Mouse (Mus musculus) right cerebral cortex, postnatal 4 days (tissue): ENCODE data around the gene Aox2.

Experiments used
- DNase-seq: peaks from one replicate; pipeline ENCODE4 v3.0.0-alpha.2; 2022

Gene Aox2

GRCm38 (mm10) chr1:58278026-58278425 is at the start of gene Aox2:
TSS of gene Aox2 (plus strand) at chr1:58278326.
- DNase-seq = no peak

GRCm38 (mm10) chr1:58228916-58229315 is 49.2 kb upstream of the Aox2 start:
- no peak for DNase-seq

- DNase-seq = no peak
Measured at GRCm38 (mm10) chr1:58229774-58230173, 48.4 kb upstream of the Aox2 start.

GRCm38 (mm10) chr1:58230542-58230941 is 47.6 kb upstream of the Aox2 start:
- DNase-seq = no peak

GRCm38 (mm10) chr1:58235405-58235804 is 42.7 kb upstream of the Aox2 start:
- DNase-seq = no peak

GRCm38 (mm10) chr1:58237527-58238299 is 40.4 kb upstream of the Aox2 start:
- no peak for DNase-seq

- no peak for DNase-seq
Measured at GRCm38 (mm10) chr1:58238440-58238839, 39.7 kb upstream of the Aox2 start.

- no peak for DNase-seq
Measured at GRCm38 (mm10) chr1:58238961-58239360, 39.2 kb upstream of the Aox2 start.

GRCm38 (mm10) chr1:58240347-58240746 is 37.8 kb upstream of the Aox2 start:
- no peak for DNase-seq

GRCm38 (mm10) chr1:58244487-58244886 is 33.6 kb upstream of the Aox2 start:
- no peak for DNase-seq

- no peak for DNase-seq
Measured at GRCm38 (mm10) chr1:58248518-58248917, 29.6 kb upstream of the Aox2 start.

GRCm38 (mm10) chr1:58253466-58253865 is 24.7 kb upstream of the Aox2 start:
- no peak for DNase-seq

- no peak for DNase-seq
Measured at GRCm38 (mm10) chr1:58257195-58257991, 20.7 kb upstream of the Aox2 start.

- no peak for DNase-seq
Measured at GRCm38 (mm10) chr1:58260311-58260710, 17.8 kb upstream of the Aox2 start.

GRCm38 (mm10) chr1:58268231-58268630 is 9.9 kb upstream of the Aox2 start:
- no peak for DNase-seq

- DNase-seq = peak; percentile 54
Measured at GRCm38 (mm10) chr1:58270807-58271569, 7.1 kb upstream of the Aox2 start.

- no peak for DNase-seq
Measured at GRCm38 (mm10) chr1:58275879-58276278, 2.2 kb upstream of the Aox2 start.

- no peak for DNase-seq
Measured at GRCm38 (mm10) chr1:58278513-58278912, 387 bp downstream of the Aox2 start.

- DNase-seq = no peak
Measured at GRCm38 (mm10) chr1:58280381-58280780, 2.3 kb downstream of the Aox2 start.

GRCm38 (mm10) chr1:58280939-58281624 is 3.0 kb downstream of the Aox2 start:
- DNase-seq = no peak

- DNase-seq = no peak
Measured at GRCm38 (mm10) chr1:58281625-58281988, 3.5 kb downstream of the Aox2 start.

GRCm38 (mm10) chr1:58284505-58284904 is 6.4 kb downstream of the Aox2 start:
- no peak for DNase-seq

- no peak for DNase-seq
Measured at GRCm38 (mm10) chr1:58288091-58288490, 10.0 kb downstream of the Aox2 start.
